Mouse (Mus musculus) CD4-positive, CD25-positive, alpha-beta regulatory T cell, adult 2 months (primary cell): ENCODE data around the gene Cd79b.

Experiments
- DNase-seq: peaks from one replicate; pipeline ENCODE4 v3.0.0-alpha.2; 2012; ENCODE audit warnings: low read depth, low spot score

Gene Cd79b

DNA sequence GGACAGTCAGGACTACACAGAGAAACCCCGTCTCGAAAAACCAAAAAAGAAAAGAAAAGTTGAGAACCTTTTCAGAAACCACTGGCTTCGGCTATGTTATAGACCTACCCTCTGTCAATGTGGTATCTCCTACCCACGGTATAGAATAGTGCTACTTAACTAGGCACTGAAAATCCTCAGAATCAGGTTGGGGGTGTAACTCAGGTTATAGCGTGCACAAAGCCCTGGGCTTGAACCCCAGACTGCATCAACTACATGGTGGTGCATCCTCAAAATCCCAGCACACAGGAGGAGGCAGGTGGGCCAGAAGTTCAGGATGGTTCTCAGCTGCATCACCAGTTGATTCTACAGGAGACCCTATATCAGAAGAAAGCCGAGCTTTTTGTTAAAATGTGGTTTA is 40.8 kb downstream of the Cd79b start:
- no peak for DNase-seq

- no peak for DNase-seq
Measured at GRCm38 (mm10) chr11:106273311-106273684, 41.3 kb downstream of the Cd79b start.

GRCm38 (mm10) chr11:106272644-106273310 is 41.8 kb downstream of the Cd79b start, which contains the start of gene Smarcd2:
Gene Smarcd2, minus strand, starts transcription at chr11:106272972.
- peak; percentile 97 for DNase-seq

- no peak for DNase-seq
Measured at GRCm38 (mm10) chr11:106271794-106272643, 42.5 kb downstream of the Cd79b start.

GRCm38 (mm10) chr11:106271131-106271793 is 43.3 kb downstream of the Cd79b start:
- no peak for DNase-seq

- DNase-seq: peak; percentile 31
Measured at GRCm38 (mm10) chr11:106269060-106269431, 45.5 kb downstream of the Cd79b start.

- no peak for DNase-seq
Measured at GRCm38 (mm10) chr11:106268326-106269059, 46.1 kb downstream of the Cd79b start.

DNA sequence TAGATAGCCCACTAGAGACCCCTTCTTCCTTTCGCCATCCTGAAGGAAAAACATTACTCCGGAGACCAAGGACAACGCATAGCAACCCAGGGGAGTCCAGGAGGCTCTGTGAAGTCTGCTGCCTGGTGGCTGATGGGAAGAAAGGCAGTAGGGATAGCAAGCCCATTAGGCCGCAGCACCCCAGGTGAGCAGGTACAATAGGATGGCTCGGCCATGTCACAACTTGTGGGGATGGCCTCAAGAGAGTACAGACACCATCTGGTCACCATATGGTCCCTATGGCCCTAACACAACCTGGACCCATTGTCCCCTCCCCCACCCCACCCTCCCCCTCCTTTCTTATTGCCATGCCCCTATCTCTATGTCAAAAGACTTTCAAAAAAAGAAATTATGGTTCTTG is 46.7 kb downstream of the Cd79b start:
- DNase-seq: no peak

DNA sequence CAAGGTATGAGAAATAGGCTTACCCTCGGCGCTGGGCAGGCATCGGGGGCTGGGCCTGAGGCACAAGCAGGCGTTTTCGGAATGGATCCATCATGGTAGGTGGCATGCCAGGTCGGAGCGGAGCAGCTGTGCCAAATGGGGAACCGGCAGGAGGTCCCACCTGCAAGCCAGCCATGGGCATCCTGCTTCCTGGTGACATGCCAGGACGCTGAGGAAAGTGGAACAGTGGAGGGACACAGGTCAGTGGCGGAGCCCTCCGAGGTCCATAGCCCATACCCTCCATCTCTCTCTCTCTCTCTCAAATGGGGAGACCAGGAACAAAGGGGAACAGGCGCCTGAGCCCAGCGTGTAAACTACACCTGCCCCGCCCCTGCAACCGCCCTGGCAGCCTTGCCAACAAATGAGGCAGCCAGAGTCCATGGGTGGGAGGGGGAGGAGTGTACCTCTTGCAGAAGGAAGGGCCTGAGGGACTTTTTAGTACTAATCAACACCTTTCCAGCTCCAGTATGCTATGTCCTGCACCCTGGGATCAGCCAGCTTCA is 47.2 kb downstream of the Cd79b start:
- DNase-seq: no peak

DNA sequence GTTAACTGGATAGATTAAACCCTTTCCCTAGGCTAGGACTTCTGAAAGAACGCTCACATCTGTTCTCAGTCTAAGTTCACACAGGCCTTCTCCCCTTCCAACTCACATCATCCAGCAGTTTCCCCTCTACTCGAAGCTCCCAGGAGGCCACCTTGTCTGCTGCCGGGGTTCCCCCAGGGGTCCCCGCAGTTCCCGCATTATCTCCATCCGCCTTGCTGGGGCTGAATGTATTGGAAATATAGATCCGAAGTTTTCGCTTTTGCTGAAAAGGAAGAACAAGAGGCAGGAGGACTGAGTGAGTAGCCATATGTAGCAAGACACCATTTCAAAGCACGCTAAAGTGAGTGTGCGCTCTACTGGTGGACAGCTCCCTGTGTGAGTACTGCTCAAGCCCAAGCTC is 48.1 kb downstream of the Cd79b start:
- no peak for DNase-seq

- DNase-seq: no peak
Measured at GRCm38 (mm10) chr11:106265570-106265969, 49.0 kb downstream of the Cd79b start.

DNA sequence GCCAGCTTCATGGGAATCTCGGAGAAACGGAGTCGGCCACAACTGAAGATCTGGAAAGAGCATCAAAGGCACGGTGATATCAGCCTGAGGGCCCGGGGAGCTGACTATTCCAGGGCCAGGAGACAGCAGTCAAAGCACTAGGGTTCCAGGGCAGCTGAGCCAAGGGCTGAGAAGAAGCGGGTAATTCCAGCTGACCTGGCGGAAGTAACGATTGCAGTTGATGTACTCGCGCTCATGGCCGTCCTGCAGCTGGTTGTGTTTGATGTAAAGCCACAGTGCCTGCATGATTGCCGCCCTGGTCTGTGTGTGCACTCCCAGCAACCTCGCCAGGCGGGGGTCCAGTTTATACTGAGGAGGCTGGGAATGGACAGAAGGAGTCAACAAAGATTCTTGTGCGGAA is 49.6 kb downstream of the Cd79b start:
- no peak for DNase-seq

DNA sequence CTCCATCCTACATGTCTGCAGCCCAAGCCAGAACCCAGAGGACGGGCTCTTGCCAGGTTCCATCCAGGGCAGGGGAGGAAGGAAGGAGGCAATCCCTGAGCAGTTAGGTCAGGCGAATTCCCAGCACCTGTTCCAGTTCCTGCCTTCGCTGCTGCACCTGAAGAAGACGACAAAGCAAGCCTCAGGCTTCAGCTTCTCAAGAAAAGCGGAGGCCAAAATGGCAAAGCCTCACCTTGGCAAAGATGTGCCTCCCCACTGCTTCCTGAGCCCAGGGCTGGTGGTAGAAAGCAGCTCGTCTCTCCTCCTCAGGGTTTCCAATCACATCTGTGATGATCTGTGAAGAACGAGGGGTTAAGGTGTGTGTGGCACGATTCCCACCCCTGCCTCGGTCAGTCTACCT is 50.6 kb downstream of the Cd79b start:
- no peak for DNase-seq
